Mouse (Mus musculus) liver, adult 2 months (tissue): ENCODE measurements at regions not wholly inside any gene's neighbourhood (a gene's known extent, or its start where the extent isn't known, plus 50 kb on each side); places are given as distances from the start of the nearest gene placed in this dataset.

ENCODE experiments used
- CTCF ChIP-seq: fragments of 200-500 bp; IDR thresholded peaks from 2 replicates; pipeline ENCODE4 v1.5.1; 2011; ENCODE audit warnings: low read depth, low read length, control low read depth
- POLR2A ChIP-seq: fragments of 200-500 bp; IDR thresholded peaks from 2 replicates; pipeline ENCODE4 v1.6.1; 2011; ENCODE audit warnings: low read length, control low read depth; ENCODE audit not compliant: insufficient read depth; ENCODE audit errors: extremely low read depth

DNA sequence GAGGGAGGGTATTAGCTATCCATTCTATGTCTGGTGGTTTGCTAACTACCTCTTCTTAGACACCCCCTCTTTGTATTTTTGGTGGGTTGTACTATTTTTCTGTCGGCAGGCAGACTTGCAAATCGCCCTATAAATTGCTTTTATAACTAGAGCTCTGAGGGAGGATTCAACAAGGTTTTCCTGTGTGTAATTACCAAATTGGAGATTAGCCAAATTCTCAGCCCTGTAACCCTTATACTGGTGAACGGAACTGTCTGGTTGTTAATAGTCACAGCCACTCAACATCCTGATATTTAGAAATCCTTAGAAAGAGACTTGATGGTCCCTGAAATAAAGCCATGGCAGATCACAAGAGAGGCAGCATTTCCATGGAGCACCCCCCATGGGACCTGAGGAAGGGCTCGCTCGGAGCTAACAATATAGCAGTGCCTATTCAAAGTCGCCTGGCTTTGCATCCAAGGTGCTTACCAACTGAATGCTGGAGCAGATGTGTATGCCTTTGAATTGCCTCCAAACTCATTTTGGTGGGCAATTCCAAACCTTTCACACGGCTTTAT, 333.0 kb downstream of the Nedd1 start:
- TF ChIP-seq CTCF (no peak), POLR2A (no peak)
